Mouse (Mus musculus) embryonic facial prominence, embryonic 14.5 days (tissue): ENCODE measurements at regions not wholly inside any gene's neighbourhood (a gene's known extent, or its start where the extent isn't known, plus 50 kb on each side); places are given as distances from the start of the nearest gene placed in this dataset.

Experiments
- ATAC-seq: fragments of 200-750 bp; cut with Nextera tagmentation; 2 replicates; pipeline ENCODE4 v1.8.0; 2017; ENCODE audit warnings: low read depth, moderate number of reproducible peaks, moderate TSS enrichment
- DNase-seq: peaks from one replicate; pipeline ENCODE4 v3.0.0-alpha.2; 2015; ENCODE audit warnings: low spot score
- H3K27ac ChIP-seq: fragments of 300-500 bp; sonication (generic); replicated peaks from 2 replicates; pipeline ENCODE4 v1.5.1; 2014; ENCODE audit warnings: low read depth, mild to moderate bottlenecking, low read length, moderate library complexity
- H3K27me3 ChIP-seq: fragments of 300-500 bp; sonication (generic); replicated peaks from 2 replicates; pipeline ENCODE4 v1.6.1; 2014; ENCODE audit warnings: low read length; ENCODE audit not compliant: control insufficient read depth, insufficient read depth
- H3K36me3 ChIP-seq: fragments of 300-500 bp; sonication (generic); 2 replicates; pipeline ENCODE4 v1.6.1; 2014; ENCODE audit warnings: low read length, mixed read lengths; ENCODE audit not compliant: control insufficient read depth, insufficient read depth
- H3K4me1 ChIP-seq: fragments of 300-500 bp; sonication (generic); 2 replicates; pipeline ENCODE4 v1.6.1; 2014; ENCODE audit warnings: antibody characterized with exemption, low read length; ENCODE audit not compliant: control insufficient read depth, insufficient read depth
- H3K4me2 ChIP-seq: fragments of 300-500 bp; sonication (generic); 2 replicates; pipeline ENCODE4 v1.6.1; 2014; ENCODE audit warnings: low read depth, mild to moderate bottlenecking, low read length, moderate library complexity, mixed read lengths
- H3K4me3 ChIP-seq: fragments of 300-500 bp; sonication (generic); 2 replicates; pipeline ENCODE4 v1.5.1; 2014; ENCODE audit warnings: low read depth, mild to moderate bottlenecking, low read length
- H3K9ac ChIP-seq: fragments of 300-500 bp; sonication (generic); 2 replicates; pipeline ENCODE4 v1.6.1; 2014; ENCODE audit warnings: low read depth, mild to moderate bottlenecking, low read length, moderate library complexity, mixed read lengths
- H3K9me3 ChIP-seq: fragments of 300-500 bp; sonication (generic); 2 replicates; pipeline ENCODE4 v1.6.1; 2016; ENCODE audit warnings: low read length; ENCODE audit not compliant: control insufficient read depth
- WGBS: fragments of 180-500 bp; shearing (Covaris S2); extraction: QIAGEN DNeasy Blood & Tissue Kit; methylation state at CpG from one replicate; pipeline ENCODE4 v1.1.7; 2014; 5-methylcytosine and 5-hydroxymethylcytosine counted together

GRCm38 (mm10) chr17:47191416-47191815 lies 177.3 kb upstream of the Mrps10 start:
- DNase-seq (no peak), ATAC-seq (no peak)
- WGBS = 90% methylated on average over 3 of the region's 3 CpGs
- Histone ChIP-seq H3K9ac (no peak overlapping the region), H3K27me3 (no peaks in the 10 kb centered on the region), H3K4me3 (no peak overlapping the region), H3K4me1 (peaks cover under 1% of the 10 kb centered on the region; the same call in 1 of the 2 replicates), H3K27ac (no peak overlapping the region), H3K4me2 (no peak overlapping the region), H3K36me3 (peaks cover 13% of the 10 kb centered on the region; the same call in 1 of the 2 replicates), H3K9me3 (peaks cover 6% of the 10 kb centered on the region; the same call in 1 of the 2 replicates)

GRCm38 (mm10) chr17:47189770-47190169 lies 178.9 kb upstream of the Mrps10 start:
- Histone ChIP-seq H3K27ac (no peak overlapping the region), H3K4me1 (no peaks in the 10 kb centered on the region), H3K9ac (no peak overlapping the region), H3K36me3 (peaks cover 13% of the 10 kb centered on the region; the same call in 1 of the 2 replicates), H3K4me2 (no peak overlapping the region), H3K9me3 (peaks cover 3% of the 10 kb centered on the region; the same call in 1 of the 2 replicates), H3K27me3 (no peaks in the 10 kb centered on the region), H3K4me3 (no peak overlapping the region)
- ATAC-seq (no peak), DNase-seq (no peak)
- 77% methylated on average over 7 of the region's 7 CpGs for WGBS

- DNase-seq (no peak), ATAC-seq (no peak)
- 67% methylated on average over 6 of the region's 6 CpGs for WGBS
- H3K9ac ChIP-seq = no peak overlapping the region
- H3K4me1 ChIP-seq = peaks cover 4% of the 10 kb centered on the region; the same call in 1 of the 2 replicates
- H3K27ac ChIP-seq = no peak overlapping the region
- no peaks in the 10 kb centered on the region for H3K36me3 ChIP-seq
- no peak overlapping the region for H3K4me2 ChIP-seq
- H3K9me3 ChIP-seq = no peaks in the 10 kb centered on the region
- H3K27me3 ChIP-seq = no peaks in the 10 kb centered on the region
- no peak overlapping the region for H3K4me3 ChIP-seq
These were observed 173.8 kb upstream of the Ubr2 start for GRCm38 (mm10) chr17:47184148-47184547.

- ATAC-seq (no peak), DNase-seq (no peak)
- peaks cover 22% of the 10 kb centered on the region for H3K4me1 ChIP-seq
- H3K4me2 ChIP-seq = no peak overlapping the region
- no peaks in the 10 kb centered on the region for H3K9me3 ChIP-seq
- no peaks in the 10 kb centered on the region for H3K36me3 ChIP-seq
- H3K4me3 ChIP-seq = no peak overlapping the region
- no peak overlapping the region for H3K9ac ChIP-seq
- no peaks in the 10 kb centered on the region for H3K27me3 ChIP-seq
- WGBS = 51% methylated on average over 6 of the region's 6 CpGs
- no peak overlapping the region; the same call in 1 of the 2 replicates for H3K27ac ChIP-seq
These were observed 171.8 kb upstream of the Ubr2 start for GRCm38 (mm10) chr17:47182118-47182517.

- H3K4me3 ChIP-seq = no peak overlapping the region
These were observed 169.1 kb upstream of the Ubr2 start for GRCm38 (mm10) chr17:47179410-47179809.

GRCm38 (mm10) chr17:47178705-47179104 lies 168.3 kb upstream of the Ubr2 start:
- Histone ChIP-seq H3K4me3 (no peak overlapping the region), H3K27ac (peak overlapping the region; percentile 67), H3K27me3 (no peaks in the 10 kb centered on the region), H3K36me3 (no peaks in the 10 kb centered on the region), H3K9me3 (no peaks in the 10 kb centered on the region), H3K9ac (no peak overlapping the region), H3K4me1 (peaks cover 22% of the 10 kb centered on the region), H3K4me2 (peak overlapping the region; percentile 31; the same call in 1 of the 2 replicates)
- DNase-seq (no peak), ATAC-seq (no peak)
- WGBS = 22% methylated on average over 5 of the region's 5 CpGs

More at GRCm38 (mm10) chr17:47179410-47179809, 169.1 kb upstream of the Ubr2 start:
- Histone ChIP-seq H3K4me2 (peak overlapping the region; percentile 31), H3K27ac (peak overlapping the region; percentile 67), H3K36me3 (no peaks in the 10 kb centered on the region), H3K9ac (no peak overlapping the region), H3K4me1 (peaks cover 22% of the 10 kb centered on the region), H3K27me3 (no peaks in the 10 kb centered on the region), H3K9me3 (no peaks in the 10 kb centered on the region)
- DNase-seq (peak; percentile 67), ATAC-seq (no peak)
- WGBS = 27% methylated on average over 5 of the region's 5 CpGs

- ATAC-seq (peak; percentile 81), DNase-seq (peak; percentile 83)
- no peak overlapping the region for H3K4me2 ChIP-seq
- H3K27me3 ChIP-seq = no peaks in the 10 kb centered on the region
- peaks cover 22% of the 10 kb centered on the region for H3K4me1 ChIP-seq
- 61% methylated on average over 8 of the region's 8 CpGs for WGBS
- no peak overlapping the region for H3K9ac ChIP-seq
- peak overlapping the region; percentile 67 for H3K27ac ChIP-seq
- H3K9me3 ChIP-seq = no peaks in the 10 kb centered on the region
- no peaks in the 10 kb centered on the region for H3K36me3 ChIP-seq
- no peak overlapping the region for H3K4me3 ChIP-seq
These were observed 167.4 kb upstream of the Ubr2 start for GRCm38 (mm10) chr17:47177671-47178246.

GRCm38 (mm10) chr17:47176328-47176727 lies 166.0 kb upstream of the Ubr2 start:
- H3K4me2 ChIP-seq = no peak overlapping the region
- ATAC-seq (no peak), DNase-seq (no peak)
- H3K4me3 ChIP-seq = no peak overlapping the region
- H3K27me3 ChIP-seq = no peaks in the 10 kb centered on the region
- WGBS = 55% methylated on average over 5 of the region's 5 CpGs
- peaks cover 22% of the 10 kb centered on the region for H3K4me1 ChIP-seq
- no peaks in the 10 kb centered on the region for H3K9me3 ChIP-seq
- H3K9ac ChIP-seq = no peak overlapping the region
- H3K27ac ChIP-seq = no peak overlapping the region
- H3K36me3 ChIP-seq = no peaks in the 10 kb centered on the region

- no peak overlapping the region for H3K9ac ChIP-seq
- H3K36me3 ChIP-seq = no peaks in the 10 kb centered on the region
- no peak overlapping the region for H3K4me3 ChIP-seq
- DNase-seq = peak; percentile 74
- no peaks in the 10 kb centered on the region for H3K27me3 ChIP-seq
- H3K4me1 ChIP-seq = peaks cover 22% of the 10 kb centered on the region
- H3K4me2 ChIP-seq = no peak overlapping the region
- 63% methylated on average over 12 of the region's 12 CpGs for WGBS
- no peak overlapping the region for H3K27ac ChIP-seq
- no peak for ATAC-seq
- H3K9me3 ChIP-seq = no peaks in the 10 kb centered on the region
These were observed 164.4 kb upstream of the Ubr2 start for GRCm38 (mm10) chr17:47174748-47175215.
